Mouse (Mus musculus) ES-Bruce4 (cell line): Measurements from ENCODE around the gene Mrpl50.

Experiments used
- CTCF ChIP-seq: IDR thresholded peaks from one replicate; pipeline ENCODE4 v1.8.1; 2011; ENCODE audit warnings: low read depth, low read length
- EP300 ChIP-seq: IDR thresholded peaks from 2 replicates; pipeline ENCODE4 v1.6.1; 2011; ENCODE audit warnings: low read depth, low read length; ENCODE audit not compliant: insufficient read depth
- POLR2A ChIP-seq: IDR thresholded peaks from one replicate; pipeline ENCODE4 v1.8.1; 2011; ENCODE audit warnings: low read length; ENCODE audit not compliant: insufficient read depth

DNA sequence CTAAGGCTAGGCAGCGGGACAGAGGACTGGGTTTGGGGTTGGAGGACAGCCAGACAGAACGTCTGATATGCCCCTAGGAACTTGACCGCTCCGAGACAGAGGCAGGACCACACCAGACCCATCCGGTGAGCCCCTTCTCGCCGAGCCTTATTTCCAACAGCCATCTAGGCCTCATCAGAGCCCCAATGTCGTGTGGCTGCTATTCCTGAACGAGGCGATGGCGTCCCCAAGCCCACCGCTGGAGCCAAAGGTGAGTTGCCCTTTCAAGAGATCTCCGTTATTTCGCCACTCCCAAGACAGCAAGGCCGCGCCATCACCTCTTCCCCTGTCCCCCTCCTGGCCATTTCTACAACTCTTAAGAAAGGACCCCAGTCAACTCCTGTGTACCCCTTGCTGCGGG lies 453 bp upstream of the Mrpl50 start:
- TF ChIP-seq CTCF (no peak), POLR2A (no peak), EP300 (no peak)
